Mouse (Mus musculus) hindbrain, embryonic 16.5 days (tissue): ENCODE results near the gene Brpf3. TPM values are rescaled to one million over a fixed set of nuclear protein-coding genes. Genes with fewer than 3 reads are reported as not detected.

Experiments used
- ATAC-seq: fragments of 200-750 bp; cut with Nextera tagmentation; 2 replicates; pipeline ENCODE4 v1.8.0; 2017; ENCODE audit warnings: moderate TSS enrichment, moderate library complexity
- H3K27ac ChIP-seq: fragments of 300-500 bp; sonication (generic); 2 replicates; pipeline ENCODE4 v1.5.1; 2014; ENCODE audit warnings: low read depth, mild to moderate bottlenecking, control low read depth, low read length, moderate library complexity
- H3K27me3 ChIP-seq: fragments of 300-500 bp; sonication (generic); replicated peaks from 2 replicates; pipeline ENCODE4 v1.6.1; 2014; ENCODE audit warnings: low read length; ENCODE audit not compliant: control insufficient read depth, insufficient read depth
- H3K36me3 ChIP-seq: fragments of 300-500 bp; sonication (generic); 2 replicates; pipeline ENCODE4 v1.6.1; 2014; ENCODE audit warnings: mild to moderate bottlenecking, low read length, moderate library complexity, mixed read lengths; ENCODE audit not compliant: control insufficient read depth, insufficient read depth
- H3K4me1 ChIP-seq: fragments of 300-500 bp; sonication (generic); 2 replicates; pipeline ENCODE4 v1.6.1; 2014; ENCODE audit warnings: low read depth, low read length; ENCODE audit not compliant: control insufficient read depth, insufficient read depth
- H3K4me2 ChIP-seq: fragments of 300-500 bp; sonication (generic); 2 replicates; pipeline ENCODE4 v1.6.1; 2014; ENCODE audit warnings: mild to moderate bottlenecking, low read length, control low read depth, moderate library complexity
- H3K4me3 ChIP-seq: fragments of 300-500 bp; sonication (generic); 2 replicates; pipeline ENCODE4 v1.5.1; 2014; ENCODE audit warnings: mild to moderate bottlenecking, low read length, control low read depth, moderate library complexity
- H3K9ac ChIP-seq: fragments of 300-500 bp; sonication (generic); 2 replicates; pipeline ENCODE4 v1.6.1; 2014; ENCODE audit warnings: low read depth, mild to moderate bottlenecking, control low read depth, low read length, moderate library complexity
- H3K9me3 ChIP-seq: fragments of 300-500 bp; sonication (generic); 2 replicates; pipeline ENCODE4 v1.6.1; 2014; ENCODE audit warnings: mild to moderate bottlenecking, low read length, moderate library complexity; ENCODE audit not compliant: control insufficient read depth
- WGBS: fragments of 180-500 bp; shearing (Covaris S2); extraction: QIAGEN DNeasy Blood & Tissue Kit; methylation state at CpG from one replicate; pipeline ENCODE4 v1.1.7; 2014; 5-methylcytosine and 5-hydroxymethylcytosine counted together
- polyA plus RNA-seq: library from polyadenylated mRNA; unstranded; fragments of >200 nt; fragmentation: Nextera tagmentation; extraction: Ambion mirVana; gene quantifications from 2 replicates; pipeline ENCODE4 v1.2.1, GENCODE M21; 2015

The Brpf3 gene
- polyA plus RNA-seq, 1 experiment from 2014 or later: 7.0 TPM

DNA sequence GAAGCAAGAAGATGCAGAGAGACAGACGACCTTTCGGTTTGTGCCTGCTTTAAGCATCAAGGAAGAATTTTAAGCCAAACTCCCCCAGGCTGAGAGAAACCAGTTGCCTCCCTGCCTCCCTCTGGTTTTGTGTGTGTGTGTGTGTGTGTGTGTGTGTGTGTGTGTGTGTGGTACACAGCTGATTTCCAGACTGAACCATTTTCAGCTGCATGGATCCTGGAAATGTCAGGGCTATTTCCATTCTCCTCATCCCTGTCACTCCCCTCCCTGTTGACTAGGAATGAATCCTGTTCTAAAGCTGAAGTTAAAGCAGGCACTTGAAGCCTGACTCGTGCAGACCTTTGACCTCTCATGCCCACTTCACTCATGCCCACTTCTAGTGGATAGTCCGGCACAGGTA lies 73.3 kb downstream of the Brpf3 start:
- whole genome bisulfite sequencing: 80% methylated on average over 4 of the region's 4 CpGs
- Histone ChIP-seq H3K36me3 (no peaks in the 10 kb centered on the region), H3K27me3 (no peaks in the 10 kb centered on the region), H3K4me2 (no peak overlapping the region), H3K9me3 (no peaks in the 10 kb centered on the region), H3K4me3 (no peak overlapping the region), H3K27ac (no peak overlapping the region), H3K9ac (no peak overlapping the region), H3K4me1 (peaks cover 8% of the 10 kb centered on the region; the same call in 1 of the 2 replicates)
- ATAC-seq: no peak

DNA sequence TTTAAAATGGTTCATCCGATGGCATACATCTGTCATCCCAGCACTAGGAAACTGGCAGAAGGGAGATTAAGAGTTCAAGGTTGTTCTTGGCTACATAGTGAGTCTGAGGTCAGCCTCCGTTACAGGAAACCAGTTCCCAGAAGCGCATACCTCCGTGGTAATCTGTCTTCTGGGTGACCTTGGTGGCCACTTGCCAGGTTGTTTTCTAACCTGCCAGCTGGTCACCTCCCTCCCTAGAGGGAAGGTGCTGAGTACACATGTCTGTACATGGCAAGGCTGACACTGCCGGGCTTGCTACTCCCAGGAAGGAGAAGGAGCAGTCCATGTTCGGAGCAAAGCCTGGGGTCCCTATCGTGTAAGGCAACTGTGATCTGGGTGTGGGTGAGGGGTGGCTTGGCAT lies 73.9 kb downstream of the Brpf3 start:
- WGBS: 70% methylated on average over 7 of the region's 7 CpGs
- ATAC-seq: no peak
- Histone ChIP-seq H3K9me3 (no peaks in the 10 kb centered on the region), H3K4me3 (no peak overlapping the region), H3K4me1 (peaks cover 8% of the 10 kb centered on the region; the same call in 1 of the 2 replicates), H3K27me3 (no peaks in the 10 kb centered on the region), H3K9ac (no peak overlapping the region), H3K27ac (no peak overlapping the region), H3K36me3 (no peaks in the 10 kb centered on the region), H3K4me2 (no peak overlapping the region)

DNA sequence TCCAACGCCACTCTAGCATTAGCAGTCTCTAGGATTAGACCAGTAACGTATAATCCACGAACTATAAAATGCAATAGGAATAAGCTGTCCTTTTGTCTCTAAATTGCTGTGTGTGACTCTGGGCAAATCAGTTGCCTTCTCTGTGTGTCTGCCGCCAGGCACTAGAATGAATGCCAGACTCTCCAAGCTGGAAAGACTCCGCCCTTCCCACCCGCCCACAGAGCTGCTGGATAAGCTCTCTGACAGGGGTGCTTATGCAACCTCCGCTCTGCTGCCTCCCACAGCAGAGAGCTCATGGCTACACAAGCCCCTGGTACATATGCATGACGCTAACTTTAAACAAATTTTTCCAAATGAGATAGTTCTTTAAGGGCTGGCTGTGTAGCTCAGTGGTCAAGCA lies 74.4 kb downstream of the Brpf3 start:
- no peak overlapping the region for H3K4me2 ChIP-seq
- H3K4me3 ChIP-seq: no peak overlapping the region
- peaks cover 11% of the 10 kb centered on the region for H3K4me1 ChIP-seq
- WGBS: 50% methylated on average over 8 of the region's 8 CpGs
- no peak overlapping the region for H3K27ac ChIP-seq
- H3K36me3 ChIP-seq: no peaks in the 10 kb centered on the region
- no peak overlapping the region for H3K9ac ChIP-seq
- no peaks in the 10 kb centered on the region for H3K27me3 ChIP-seq
- no peak for ATAC-seq
- no peaks in the 10 kb centered on the region for H3K9me3 ChIP-seq

DNA sequence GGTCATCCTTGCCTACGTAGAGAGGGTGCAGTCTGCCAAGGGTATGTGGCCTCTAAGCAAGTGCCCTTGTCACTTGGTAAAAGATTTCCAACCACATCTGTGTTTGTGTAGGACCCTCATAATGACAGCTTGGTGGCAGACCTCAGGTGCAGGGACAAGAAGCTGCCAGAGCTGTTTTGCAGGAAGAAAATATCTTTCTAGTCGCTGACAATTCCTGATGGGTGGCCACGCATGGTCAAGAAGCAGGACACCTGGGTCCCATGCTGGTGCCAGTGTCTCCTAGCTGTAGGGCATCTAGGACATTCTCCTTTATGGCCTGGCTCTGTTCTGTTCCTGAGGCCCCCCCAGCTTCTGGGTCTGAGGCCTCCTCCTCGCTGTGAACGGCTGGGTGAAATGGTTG lies 75.4 kb downstream of the Brpf3 start:
- Histone ChIP-seq H3K9ac (no peak overlapping the region), H3K4me1 (peaks cover 10% of the 10 kb centered on the region), H3K36me3 (no peaks in the 10 kb centered on the region), H3K27me3 (0 out of 2 replicates have a peak, but pooled peaks cover 2% of the 10 kb centered on the region), H3K27ac (no peak overlapping the region), H3K4me3 (no peak overlapping the region), H3K4me2 (no peak overlapping the region), H3K9me3 (no peaks in the 10 kb centered on the region)
- whole genome bisulfite sequencing: 58% methylated on average over 5 of the region's 5 CpGs
- no peak for ATAC-seq

DNA sequence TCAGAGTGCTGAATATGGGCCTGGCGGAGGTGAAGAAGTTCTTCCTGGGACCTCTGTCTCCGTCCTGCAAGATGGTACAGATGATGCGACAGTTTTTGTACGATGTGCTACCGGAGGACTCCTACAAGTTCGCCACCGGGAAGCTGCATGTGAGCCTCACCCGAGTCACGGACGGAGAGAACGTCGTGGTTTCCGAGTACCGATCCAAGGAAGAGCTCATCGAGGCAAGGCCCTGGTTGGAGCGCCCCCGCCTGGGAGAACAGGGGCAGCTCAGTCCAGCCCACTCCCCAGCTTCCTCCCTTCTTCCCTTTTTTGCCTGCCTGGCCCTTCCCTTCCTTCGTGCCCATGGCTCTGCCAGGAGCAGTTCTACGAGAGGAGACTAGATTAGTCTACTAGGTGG lies 75.9 kb downstream of the Brpf3 start:
- H3K36me3 ChIP-seq: no peaks in the 10 kb centered on the region
- no peak for ATAC-seq

DNA sequence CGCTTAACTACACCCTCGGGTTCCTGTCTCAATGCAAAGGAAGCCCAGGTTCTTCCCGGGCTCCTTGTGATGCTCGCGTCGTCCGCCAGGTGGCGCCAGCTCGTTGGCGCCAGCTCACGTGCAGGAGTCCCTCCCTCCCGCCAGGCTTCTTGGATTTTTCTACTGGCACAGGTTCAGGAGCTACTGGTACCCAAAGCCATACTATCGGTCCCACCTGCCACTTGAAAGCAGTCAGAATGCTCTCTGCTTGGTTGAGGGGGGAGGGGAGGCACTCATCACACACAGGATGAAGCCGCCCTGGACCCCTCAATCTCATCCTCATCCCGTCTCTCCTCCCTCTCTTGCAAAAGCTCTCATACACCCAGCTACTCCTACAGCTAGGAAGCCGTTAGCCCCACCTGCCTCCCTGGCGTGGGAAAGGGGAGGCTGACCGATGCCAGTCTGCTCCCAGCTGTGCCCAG lies 79.1 kb downstream of the Brpf3 start:
- H3K4me2 ChIP-seq: peak overlapping the region; percentile 47
- peak overlapping the region; percentile 47 for H3K9ac ChIP-seq
- H3K36me3 ChIP-seq: no peaks in the 10 kb centered on the region
- H3K27ac ChIP-seq: no peak overlapping the region
- H3K4me1 ChIP-seq: peaks cover 10% of the 10 kb centered on the region
- WGBS: 5% methylated on average over 18 of the region's 18 CpGs
- 0 out of 2 replicates have a peak, but pooled peaks cover 2% of the 10 kb centered on the region for H3K27me3 ChIP-seq
- H3K9me3 ChIP-seq: no peaks in the 10 kb centered on the region
- ATAC-seq: peak; percentile 41; the same call in 1 of the 2 replicates
- H3K4me3 ChIP-seq: 0 out of 2 replicates have a peak overlapping the region, but pooled peaks have one; percentile 3

More for the DNA sequence above, 75.9 kb downstream of the Brpf3 start:
- Histone ChIP-seq H3K9me3 (no peaks in the 10 kb centered on the region), H3K27ac (no peak overlapping the region), H3K4me3 (no peak overlapping the region), H3K9ac (no peak overlapping the region; the same call in 1 of the 2 replicates), H3K4me2 (0 out of 2 replicates have a peak overlapping the region, but pooled peaks have one; percentile 15), H3K4me1 (peaks cover 10% of the 10 kb centered on the region), H3K27me3 (0 out of 2 replicates have a peak, but pooled peaks cover 2% of the 10 kb centered on the region)
- WGBS: 16% methylated on average over 19 of the region's 19 CpGs

DNA sequence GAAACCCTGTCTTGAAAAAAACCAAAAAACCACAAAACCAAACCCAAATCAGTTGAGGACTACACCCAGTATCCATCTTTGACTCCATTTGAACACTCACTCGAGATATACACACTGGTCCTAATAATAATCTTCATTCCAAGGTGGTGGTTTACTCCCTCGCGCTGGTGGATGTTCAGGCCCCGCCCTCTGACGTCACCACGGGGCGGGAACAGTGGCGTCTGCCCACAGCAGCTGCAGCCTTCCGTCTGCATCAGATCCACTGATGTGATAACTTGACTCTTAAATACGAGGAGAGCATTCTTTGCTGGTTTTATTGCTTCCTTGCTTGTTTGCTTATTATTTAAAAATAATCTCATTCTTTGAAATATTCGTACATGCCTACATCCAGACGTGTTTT lies 81.4 kb downstream of the Brpf3 start:
- 2% methylated on average over 12 of the region's 12 CpGs for WGBS
- Histone ChIP-seq H3K4me2 (peak overlapping the region; percentile 40), H3K9me3 (no peaks in the 10 kb centered on the region), H3K27ac (no peak overlapping the region), H3K36me3 (no peaks in the 10 kb centered on the region), H3K9ac (no peak overlapping the region), H3K27me3 (0 out of 2 replicates have a peak, but pooled peaks cover 2% of the 10 kb centered on the region), H3K4me1 (peaks cover 4% of the 10 kb centered on the region), H3K4me3 (peak overlapping the region; percentile 10)
- peak; percentile 69 for ATAC-seq

DNA sequence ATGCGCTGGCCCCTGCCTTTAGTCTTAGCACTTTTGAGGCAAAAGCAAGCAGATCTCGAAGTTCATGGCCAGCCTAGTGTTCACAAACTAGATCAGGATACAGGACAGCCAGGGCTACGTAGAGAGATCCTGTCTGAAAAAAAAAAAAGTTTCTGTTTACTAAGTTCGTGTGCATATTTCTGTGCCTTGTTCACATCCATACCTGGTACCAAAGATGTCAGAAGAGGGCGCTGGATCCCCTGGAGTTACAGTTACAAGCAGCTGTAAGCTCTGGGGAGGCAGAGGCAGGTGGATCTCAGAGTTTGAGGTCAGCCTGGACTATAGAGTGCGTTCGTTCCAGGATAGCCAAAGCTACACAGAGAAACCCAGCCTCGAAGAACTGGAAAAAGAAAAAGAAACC lies 81.9 kb downstream of the Brpf3 start:
- no peaks in the 10 kb centered on the region; the same call in 1 of the 2 replicates for H3K9me3 ChIP-seq
- 0 out of 2 replicates have a peak, but pooled peaks cover 2% of the 10 kb centered on the region for H3K27me3 ChIP-seq
- no peak overlapping the region for H3K9ac ChIP-seq
- peaks cover 4% of the 10 kb centered on the region for H3K4me1 ChIP-seq
- H3K36me3 ChIP-seq: no peaks in the 10 kb centered on the region
- peak overlapping the region; percentile 40 for H3K4me2 ChIP-seq
- H3K27ac ChIP-seq: no peak overlapping the region
- WGBS: 58% methylated on average over 8 of the region's 8 CpGs
- no peak for ATAC-seq
- H3K4me3 ChIP-seq: no peak overlapping the region

DNA sequence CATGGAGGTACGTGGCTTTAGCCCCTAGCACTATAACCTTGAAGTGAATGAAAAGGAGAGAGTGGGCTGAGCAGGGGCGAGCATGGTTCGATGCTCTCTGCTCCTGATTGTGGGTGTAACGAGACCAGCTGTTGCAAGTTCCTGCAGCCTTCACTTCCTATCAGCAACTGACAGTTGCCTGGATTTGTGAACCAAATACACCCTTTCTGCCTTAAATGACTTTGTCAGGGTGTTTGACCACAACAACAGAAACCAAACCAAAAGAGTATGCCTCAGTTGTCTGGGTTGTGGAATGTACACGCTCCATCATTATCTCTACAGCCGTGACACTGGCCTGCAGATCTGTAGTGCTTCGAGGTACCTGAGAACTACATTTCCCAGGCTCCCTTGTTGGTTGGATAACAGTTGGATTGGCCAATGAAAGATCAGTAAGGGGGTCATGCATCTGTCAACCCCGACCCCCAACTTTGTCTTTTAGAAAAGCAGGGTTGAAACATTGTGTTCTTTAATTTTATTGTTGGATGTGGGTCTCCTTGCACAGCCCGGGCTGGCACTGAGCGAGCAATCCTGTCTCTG lies 83.1 kb downstream of the Brpf3 start:
- ATAC-seq: no peak
- 76% methylated on average over 10 of the region's 10 CpGs for WGBS
- H3K4me2 ChIP-seq: no peak overlapping the region

More for the DNA sequence above, 83.1 kb downstream of the Brpf3 start:
- Histone ChIP-seq H3K4me3 (no peak overlapping the region), H3K4me1 (peaks cover 4% of the 10 kb centered on the region), H3K27ac (no peak overlapping the region), H3K9ac (no peak overlapping the region), H3K36me3 (no peaks in the 10 kb centered on the region), H3K9me3 (peaks cover 6% of the 10 kb centered on the region; the same call in 1 of the 2 replicates), H3K27me3 (0 out of 2 replicates have a peak, but pooled peaks cover 2% of the 10 kb centered on the region)
